Mouse (Mus musculus): Measurements from ENCODE around the gene Slc27a4. TPM values are rescaled to one million over a fixed set of nuclear protein-coding genes. Genes with fewer than 3 reads are reported as not detected.
A peak's percentile ranks its signal among the peaks of the same experiment; 100 is the strongest.
"Not testable (repeated sequence)": the region's sequence is repeated elsewhere in the genome, so short reads cannot be mapped to it uniquely, and the experiment has no call there.

The Slc27a4 gene
- 10 to 100 TPM; 20.0 to 21.7 TPM for total RNA-seq (2021)
- long read RNA-seq, experiment 1, full-length matches to known transcripts = 23 of 25 reads
- long read RNA-seq, experiment 1, partial matches to known transcripts = 1 of 25 reads
- long read RNA-seq, experiment 1, other reads (novel, unspliced or antisense) = 1 of 25 reads
- long read RNA-seq, experiment 2, full-length matches to known transcripts = 23 of 31 reads
- long read RNA-seq, experiment 2, partial matches to known transcripts = 8 of 31 reads
- long read RNA-seq, experiment 2, other reads (novel, unspliced or antisense) = 0 of 31 reads

DNA sequence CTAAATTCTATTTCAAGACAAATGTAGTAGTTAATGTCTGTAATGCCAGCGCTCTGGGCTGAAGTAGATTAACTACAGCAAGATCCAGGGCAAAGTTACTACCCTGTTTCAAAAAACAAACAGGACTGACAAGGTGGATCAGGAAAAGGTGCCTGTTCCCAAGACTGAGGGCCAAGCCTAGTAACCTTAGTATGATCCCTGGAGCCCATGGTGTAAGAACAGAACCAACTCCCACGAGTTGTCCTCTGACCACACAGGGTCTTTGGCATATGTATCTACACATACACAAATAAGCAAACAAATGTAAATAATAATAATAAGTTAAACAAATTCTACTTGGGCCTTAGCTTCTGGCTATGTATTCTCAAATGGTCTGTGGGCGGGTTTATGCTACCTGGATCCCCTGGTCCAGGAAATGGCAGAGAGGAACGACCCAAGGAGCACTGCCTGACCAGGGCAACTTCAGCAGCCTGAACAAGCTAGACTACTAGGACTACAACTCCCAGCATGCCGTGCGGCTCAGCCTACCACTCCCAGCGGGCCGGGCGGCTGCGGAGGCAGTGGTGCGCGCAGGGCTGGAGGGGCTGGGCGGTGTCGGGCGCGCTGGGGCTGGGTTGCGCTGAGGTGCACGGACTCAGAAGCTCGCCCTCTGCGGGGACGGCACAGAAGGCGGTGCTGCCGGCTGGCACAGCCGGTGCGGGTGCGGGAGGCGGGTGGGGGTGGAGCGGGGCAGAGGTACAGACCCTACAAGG, at the start of gene Slc27a4:
Gene Slc27a4 (plus strand): TSS at position 560 of the 752 bp plus-strand sequence.
- peak; percentile 97 to 98 for DNase-seq
- intact Hi-C loops (cut with DNase I) = no loop called here

DNA sequence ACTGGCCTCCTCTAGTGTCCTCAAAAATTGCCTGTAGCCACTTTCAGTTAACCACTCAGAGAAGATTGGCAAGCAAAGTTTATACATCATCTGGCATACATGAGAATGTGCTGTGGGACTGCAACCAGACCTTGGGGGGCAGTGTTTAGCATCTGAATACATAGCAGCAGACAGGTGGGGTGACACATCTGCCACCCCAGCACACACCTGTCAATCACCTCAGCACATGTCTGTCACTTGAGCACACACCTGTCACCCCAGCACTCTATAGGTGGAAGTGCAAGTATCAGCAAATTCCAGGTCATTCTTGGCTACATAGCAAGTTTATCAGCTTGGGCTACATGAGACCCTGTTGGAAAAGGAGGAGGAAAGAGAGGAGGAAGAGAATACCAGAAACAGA, 46.7 kb upstream of the Slc27a4 start:
- intact Hi-C loops (cut with DNase I) = no loop called here
- DNase-seq = no peak

DNA sequence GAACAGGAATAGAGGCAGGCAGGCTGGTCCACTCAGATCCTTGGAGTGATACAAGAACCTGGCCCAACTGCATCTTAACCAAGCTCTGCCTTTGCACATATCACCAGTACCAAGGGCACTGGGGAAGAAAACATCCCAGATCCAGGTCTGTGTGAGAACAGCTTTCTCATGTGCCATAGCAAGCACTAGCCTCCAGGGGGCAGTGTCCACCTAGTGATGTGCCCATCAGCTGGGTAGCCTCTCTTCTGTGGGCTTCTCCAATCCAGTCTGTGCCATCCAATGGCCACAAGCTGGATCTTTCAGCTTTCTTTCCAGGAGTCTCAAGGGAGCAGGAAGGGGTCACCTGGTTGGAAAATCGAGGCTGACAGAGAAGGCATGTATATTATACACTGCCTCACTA, 37.6 kb upstream of the Slc27a4 start:
- intact Hi-C loops (cut with DNase I) = loop anchor here (5.0 kb wide), 1 partner anchor 92 kb away; no protein-coding TSS in a partner anchor
- DNase-seq = peak; percentile 66 to 73

DNA sequence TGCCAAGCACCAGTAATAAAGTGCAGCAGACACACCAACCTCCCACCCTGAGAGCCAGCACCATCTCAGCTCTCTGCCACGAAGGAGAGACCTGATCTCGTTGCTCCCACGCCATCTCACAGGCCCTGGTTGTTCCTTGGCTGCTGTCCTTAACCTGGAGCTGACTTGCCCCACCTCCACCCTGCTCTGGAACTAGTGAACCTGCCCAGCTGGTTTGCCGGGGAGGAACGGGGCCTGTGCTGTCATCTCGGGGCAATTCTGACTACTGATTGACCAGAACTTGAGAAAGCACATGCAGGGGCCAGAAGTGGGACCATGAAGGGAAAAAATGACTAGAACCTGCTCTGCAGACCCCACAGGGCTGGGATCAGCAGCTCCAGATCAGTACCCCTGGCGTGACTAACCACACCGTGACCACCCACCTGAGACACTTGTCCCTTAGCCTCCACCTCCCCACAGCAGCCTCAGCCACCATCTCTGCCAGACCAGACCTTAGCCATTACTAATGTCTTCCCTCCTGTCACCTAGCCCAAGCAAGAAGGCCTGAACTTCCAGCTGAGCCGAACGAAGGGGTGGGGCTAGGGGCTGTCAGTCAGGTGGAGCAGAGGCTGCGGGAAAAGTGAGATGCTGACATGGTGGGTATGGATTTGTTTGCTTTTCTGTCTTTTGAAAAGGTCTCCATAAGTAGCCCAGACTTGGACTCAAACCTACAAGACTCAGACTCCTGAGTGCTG, 34.3 kb upstream of the Slc27a4 start:
- DNase-seq = no peak
- intact Hi-C loops (cut with DNase I) = loop anchor here (2.0 to 5.0 kb wide), 2 partner anchors 49 to 89 kb away; no protein-coding TSS in a partner anchor

DNA sequence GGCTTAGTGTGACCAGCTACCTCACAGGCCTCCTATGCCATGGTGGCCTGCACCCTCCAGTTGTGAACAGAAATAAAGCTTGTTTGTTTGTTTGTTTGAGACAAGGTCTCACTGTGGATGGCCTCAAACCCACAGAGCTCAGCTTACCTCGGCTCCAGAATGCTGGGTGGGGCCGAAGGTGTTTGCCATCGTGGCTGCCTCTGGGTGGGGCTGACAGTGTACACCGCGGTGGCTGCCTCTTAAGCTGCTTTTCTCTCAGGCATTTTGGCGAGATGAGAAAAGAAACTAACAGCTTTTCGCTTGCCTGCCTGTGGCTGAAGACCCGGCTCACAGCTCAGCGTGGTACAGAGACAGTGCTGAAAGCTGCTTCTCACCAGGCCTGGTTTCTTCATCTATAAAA, 33.5 kb upstream of the Slc27a4 start:
- intact Hi-C loops (cut with DNase I) = loop anchor here (5.0 kb wide), 1 partner anchor 88 kb away; no protein-coding TSS in a partner anchor
- DNase-seq = no peak

DNA sequence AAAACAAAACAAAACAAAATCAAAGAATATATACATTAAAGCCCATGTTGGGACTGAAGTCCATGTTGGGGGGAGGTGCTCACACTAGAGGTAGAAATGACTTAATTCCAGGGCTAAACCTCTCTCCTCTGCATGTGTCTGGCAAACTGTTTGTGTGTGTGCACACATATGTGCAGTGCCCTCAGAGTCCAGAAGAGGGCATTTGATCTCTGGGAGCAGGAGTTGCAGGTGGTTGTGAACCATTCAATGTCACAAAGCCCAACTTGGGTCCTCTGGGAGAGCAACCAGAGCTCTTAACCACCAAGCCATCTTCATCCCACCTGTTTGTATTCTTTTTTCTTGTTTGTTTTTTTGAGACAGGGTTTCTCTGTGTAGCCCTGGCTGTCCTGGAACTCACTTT, 32.3 kb upstream of the Slc27a4 start:
- DNase-seq = no peak
- intact Hi-C loops (cut with DNase I) = no loop called here

DNA sequence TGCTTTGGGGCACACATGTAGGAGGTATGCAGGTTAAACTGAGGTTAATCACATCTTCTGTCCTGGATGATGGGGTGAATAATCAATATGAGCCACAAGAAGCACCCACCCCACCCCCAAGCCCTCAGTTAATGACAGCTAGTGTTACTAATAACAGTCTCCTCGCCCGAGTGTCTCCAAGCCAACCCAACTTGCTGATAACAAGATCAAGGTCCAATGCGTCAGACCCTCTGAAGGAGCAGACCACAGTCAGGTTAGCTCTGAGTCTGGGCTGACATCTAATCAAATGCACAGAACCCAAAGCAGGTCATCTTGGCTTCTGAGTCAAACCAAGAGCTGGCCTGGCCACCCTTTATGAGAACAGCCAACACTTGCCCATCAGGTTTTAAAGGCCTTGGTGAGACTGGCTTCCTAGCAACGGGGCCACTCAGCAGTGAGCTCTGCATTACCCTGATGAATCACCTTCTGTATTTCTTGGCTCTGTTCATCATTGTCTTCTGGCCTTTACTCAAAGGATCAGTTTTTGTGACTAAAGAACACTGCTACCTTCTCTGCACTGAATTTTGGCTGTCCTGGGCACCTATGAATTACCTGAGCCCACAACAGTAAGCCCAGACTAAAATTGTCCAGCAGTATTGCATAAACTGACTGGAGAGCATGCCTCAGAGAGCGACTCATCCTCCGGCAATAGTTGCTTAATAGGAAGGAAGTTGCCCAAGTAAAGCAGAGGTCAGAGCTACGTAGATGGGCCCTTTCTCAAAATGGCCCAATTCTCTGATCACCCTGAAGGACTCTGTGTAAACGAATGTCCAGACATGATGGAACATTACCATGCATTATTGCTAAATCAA, 30.6 kb upstream of the Slc27a4 start:
- no peak for DNase-seq
- intact Hi-C loops (cut with DNase I) = no loop called here

DNA sequence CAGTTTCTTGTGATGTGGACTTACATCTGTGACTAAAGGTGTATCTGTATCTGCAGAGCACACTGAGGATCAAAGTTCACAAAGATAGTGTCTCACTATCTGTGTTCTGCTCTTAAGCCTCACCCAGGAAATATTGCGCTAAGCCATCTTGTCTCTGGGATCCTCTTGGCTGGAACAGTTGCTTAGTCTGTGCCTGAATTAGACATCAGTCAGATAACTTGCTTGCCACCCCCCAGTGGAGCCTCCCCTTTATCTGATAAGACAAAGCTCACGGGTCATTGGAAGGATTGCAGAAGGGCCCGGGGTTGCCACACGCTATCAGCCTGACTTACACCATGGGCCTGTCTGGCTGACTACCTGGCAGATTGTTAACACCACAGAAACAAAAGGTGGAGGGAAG, 29.1 kb upstream of the Slc27a4 start:
- intact Hi-C loops (cut with DNase I) = no loop called here
- DNase-seq = no peak

DNA sequence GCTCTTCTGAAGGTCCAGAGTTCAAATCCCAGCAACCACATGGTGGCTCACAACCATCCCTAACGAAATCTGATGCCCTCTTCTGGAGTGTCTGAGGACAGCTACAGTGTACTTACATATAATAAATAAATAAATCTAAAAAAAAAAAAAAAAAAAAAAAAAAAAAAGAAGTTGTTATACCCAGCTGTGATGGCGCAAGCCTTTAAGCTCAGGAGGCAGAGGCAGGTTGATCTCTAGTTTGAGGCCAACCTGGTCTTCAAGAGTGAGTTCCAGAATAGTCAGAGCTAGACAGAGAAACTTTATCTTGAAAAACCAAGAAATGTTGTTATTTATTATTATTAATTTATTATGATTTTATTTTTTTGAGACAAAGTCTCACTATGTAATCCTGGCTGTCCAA, 21.2 kb upstream of the Slc27a4 start:
- intact Hi-C loops (cut with DNase I); DNase-seq: not testable (repeated sequence)

DNA sequence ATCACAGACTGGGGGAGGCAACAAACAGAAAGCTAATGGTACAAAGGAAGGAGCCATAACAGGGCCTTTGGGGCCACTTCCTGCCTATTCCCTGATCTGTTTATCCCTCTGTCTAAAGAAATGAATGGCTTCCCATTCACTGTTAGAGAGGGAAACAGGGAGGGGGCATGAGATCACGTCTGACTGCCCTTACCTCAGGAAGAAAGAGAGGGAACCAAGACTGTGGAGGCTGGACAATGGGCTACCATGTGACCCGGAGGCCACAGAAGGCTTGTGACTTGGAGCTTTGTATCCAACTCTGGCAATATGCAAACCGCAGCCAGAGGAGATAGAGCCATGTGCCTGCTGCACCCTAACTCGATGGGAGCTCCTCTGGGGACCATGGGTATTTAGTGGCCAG, 18.1 kb upstream of the Slc27a4 start:
- intact Hi-C loops (cut with DNase I) = no loop called here
- DNase-seq = no peak

DNA sequence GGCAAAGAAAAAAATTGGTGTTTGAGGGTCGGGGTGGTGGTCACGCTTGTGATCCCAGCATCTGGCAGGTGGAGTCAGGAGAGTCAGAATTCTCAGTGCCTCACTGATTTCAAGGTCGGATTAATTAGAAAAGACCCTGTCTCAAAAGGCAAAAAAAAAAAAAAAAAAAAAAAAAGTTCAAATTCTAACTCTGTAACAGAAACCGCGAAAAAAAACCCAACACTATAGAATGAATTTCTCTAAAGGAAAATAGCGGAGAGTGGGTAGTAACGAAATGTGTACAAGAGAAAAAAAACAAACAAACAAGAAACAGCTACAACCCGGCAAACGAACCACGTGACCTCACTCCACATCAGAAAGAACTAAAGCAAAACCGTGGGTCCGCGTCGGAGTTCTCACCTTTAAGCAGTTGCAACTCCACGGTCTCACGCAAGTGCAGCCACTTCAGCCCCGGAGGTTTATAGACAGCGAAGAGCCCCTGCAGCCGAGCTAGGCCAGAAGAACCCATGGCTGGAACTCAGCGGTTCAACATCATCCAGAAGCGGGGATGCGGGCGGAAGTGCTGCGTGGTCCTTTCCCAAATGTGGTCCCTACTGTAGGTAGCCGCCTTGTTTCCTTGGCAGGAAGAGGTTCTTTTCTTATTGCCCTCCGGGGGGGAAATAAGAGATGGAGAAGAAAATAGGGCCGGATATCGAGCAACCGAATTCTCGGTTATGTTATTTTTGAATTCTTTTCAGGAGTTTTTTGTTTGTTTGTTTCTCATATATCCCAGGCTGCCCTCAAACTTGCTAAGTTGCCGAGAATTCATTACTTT, 15.1 kb upstream of the Slc27a4 start, which contains the start of gene Coq4:
Gene Coq4 (plus strand): TSS at position 390 of the 814 bp plus-strand sequence.
- intact Hi-C loops (cut with DNase I) = no loop called here
- DNase-seq = peak; percentile 83 to 93

DNA sequence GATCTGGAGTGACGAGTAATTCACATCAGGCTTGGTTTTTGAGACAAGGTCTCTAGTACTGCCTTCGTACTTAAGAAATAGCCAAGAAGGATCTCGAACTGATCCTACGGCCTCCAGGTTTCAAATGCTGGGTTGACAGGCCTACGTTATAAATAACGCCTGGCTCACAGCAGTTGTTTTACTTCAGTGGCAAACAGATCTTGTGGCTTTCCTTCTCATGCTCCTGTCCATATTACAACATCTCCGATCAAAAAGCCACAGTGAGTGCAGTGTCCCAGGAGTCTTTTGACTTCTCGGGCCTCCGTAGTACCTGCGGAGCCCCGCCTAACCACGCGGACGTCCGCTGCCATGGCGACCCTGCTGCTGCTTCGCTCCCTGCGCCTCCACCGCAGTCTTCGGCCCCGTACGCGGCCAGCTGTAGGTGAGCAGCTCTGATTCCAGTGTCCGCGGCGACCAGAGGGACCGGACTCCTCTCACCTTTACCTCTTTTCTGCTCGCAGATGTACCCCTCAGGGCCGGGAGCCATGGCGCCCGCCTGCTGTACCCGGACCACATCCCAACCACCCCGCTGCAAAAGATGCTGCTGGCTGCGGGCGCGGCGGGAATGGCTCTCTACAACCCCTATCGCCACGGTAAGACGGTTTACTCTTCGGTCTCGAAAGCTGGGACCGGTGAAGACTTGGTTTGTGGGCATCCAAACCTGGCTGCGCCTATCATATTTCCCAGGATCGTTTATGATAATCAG, 14.3 kb upstream of the Slc27a4 start, which contains the start of gene Trub2:
Gene Trub2 (minus strand): TSS at position 566 of the 745 bp plus-strand sequence.
- intact Hi-C loops (cut with DNase I) = no loop called here
- DNase-seq = peak; percentile 79 to 82

DNA sequence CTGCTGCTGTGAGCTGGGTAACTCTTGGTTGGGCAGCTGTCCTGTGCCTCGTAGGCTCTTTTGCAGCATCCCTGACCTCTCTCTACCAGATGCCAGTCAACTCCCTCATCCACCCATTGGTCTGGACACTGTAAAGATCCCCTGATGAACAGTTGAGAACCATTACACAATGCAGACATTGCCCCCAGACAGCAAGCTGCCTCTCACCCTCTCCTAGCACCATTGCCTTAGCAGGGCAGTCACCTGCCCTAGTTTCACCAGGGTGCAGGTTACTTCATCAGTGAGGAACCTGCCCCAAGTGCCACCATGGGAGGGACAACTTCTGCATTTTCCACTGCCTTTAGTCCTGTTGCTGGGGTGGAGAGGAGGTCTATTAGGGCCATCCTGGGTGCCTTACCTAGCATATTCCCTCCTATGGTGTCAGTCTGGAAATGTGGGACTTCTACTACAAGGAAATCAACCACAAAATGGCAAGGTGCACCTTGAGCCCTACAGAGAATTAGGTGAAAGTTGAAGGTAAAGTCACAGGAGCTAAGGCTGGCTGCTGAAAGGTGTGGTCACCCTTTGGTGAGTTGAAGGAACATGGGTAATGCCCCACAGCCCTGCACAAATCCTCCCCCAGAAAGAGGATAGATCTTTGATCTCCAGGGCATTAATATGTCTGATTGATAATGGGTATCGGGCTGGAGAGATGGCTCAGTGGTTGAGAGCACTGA, 9.5 kb upstream of the Slc27a4 start:
- DNase-seq = no peak
- intact Hi-C loops (cut with DNase I) = no loop called here

DNA sequence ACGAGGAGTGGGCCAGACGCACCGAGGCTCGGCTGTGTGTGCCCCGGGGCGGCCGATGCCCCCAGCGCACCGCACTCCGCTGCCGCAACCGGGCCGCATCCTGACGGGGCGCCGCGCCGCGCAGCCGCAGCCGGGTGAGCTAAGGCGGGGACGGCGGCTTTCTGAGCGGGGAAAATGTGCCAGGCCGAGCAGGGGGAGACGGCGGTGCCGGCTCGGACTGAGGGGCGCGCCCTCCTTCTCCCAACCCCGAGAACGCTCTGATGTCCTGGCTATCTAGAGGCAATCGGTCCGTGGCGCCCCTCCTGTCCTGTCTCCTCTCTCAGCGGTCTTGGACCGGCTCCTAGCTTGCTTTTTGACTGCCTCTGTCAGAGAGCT, 380 bp downstream of the Slc27a4 start:
- intact Hi-C loops (cut with DNase I) = no loop called here
- peak in 1 of 2 experiments; percentile 58 for DNase-seq

DNA sequence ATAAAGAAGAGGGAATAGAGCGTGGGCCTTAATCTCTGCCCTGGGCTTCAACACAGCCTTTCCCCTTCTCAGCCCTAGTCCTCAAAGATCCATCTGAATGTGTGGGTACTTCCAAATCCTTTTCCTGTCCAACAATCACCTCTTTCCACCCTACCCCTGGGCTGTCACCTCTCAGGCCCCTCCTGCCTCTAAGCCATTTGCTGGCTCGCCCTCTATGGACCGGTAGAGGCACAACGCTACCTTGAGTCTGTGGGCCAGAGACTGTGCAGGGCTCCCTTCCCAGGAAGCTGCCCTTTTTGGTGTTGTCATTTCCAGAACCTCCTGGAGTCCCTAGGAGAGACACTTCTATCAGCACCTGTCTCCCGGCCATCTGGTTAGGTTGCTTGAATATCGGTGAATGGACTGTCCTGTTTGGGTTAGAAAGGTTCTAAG, 982 bp downstream of the Slc27a4 start:
- intact Hi-C loops (cut with DNase I) = no loop called here
- peak in 1 of 2 experiments; percentile 37 for DNase-seq

DNA sequence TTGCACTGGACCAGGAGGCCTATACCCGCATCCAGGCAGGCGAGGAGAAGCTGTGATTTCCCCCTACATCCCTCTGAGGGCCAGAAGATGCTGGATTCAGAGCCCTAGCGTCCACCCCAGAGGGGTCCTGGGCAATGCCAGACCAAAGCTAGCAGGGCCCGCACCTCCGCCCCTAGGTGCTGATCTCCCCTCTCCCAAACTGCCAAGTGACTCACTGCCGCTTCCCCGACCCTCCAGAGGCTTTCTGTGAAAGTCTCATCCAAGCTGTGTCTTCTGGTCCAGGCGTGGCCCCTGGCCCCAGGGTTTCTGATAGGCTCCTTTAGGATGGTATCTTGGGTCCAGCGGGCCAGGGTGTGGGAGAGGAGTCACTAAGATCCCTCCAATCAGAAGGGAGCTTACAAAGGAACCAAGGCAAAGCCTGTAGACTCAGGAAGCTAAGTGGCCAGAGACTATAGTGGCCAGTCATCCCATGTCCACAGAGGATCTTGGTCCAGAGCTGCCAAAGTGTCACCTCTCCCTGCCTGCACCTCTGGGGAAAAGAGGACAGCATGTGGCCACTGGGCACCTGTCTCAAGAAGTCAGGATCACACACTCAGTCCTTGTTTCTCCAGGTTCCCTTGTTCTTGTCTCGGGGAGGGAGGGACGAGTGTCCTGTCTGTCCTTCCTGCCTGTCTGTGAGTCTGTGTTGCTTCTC, 13.4 kb downstream of the Slc27a4 start:
- intact Hi-C loops (cut with DNase I) = loop anchor here (2.0 to 5.0 kb wide), 3 partner anchors 43 to 166 kb away; no protein-coding TSS in a partner anchor
- DNase-seq = no peak
